Mouse (Mus musculus): ENCODE measurements at regions not wholly inside any gene's neighbourhood (a gene's known extent, or its start where the extent isn't known, plus 50 kb on each side); places are given as distances from the start of the nearest gene placed in this dataset.

DNA sequence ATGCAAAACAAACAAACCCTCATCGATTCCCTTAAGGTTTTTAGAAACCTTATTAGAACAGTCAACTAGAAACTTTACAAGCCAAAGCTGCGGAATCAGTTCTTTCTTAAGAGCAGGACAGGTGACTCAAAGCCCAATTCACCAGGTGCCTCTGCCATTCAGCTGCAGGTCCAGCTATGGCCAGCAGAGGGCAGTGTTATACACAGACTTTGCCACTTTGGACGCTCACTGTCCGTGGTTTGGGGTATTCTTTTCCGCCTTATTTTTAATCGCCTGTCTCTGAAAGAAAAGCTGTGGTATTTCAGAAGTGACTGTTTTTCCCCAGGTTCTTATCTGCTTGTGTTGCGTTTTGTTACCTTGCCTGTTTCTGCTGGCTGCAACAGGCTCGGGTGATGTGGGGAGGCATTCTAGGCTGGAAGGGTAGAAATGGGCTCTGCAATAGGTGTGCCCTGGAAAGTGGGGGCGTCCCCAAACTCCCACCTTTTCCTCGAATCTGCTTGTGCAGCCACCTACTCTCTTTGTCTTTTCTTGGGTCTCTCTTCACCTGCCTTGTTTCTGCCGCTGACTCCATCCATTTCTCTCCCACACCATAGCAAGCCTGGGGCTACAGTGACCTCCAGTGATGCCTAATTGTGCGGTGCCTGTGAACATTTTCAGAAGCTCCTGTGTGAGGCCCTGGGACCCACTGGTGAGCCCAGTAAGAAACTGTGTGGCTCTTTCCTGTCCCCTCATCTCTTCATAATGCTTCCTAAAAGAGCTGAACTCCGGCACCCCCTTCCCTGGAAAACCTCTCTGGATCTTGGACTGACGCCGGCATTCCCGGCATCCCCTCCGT is 142.4 kb downstream of the Mtx3 start:
- DNase-seq, result peak; percentile 48 to 66

GRCm38 (mm10) chr13:92987691-92988090 is 143.1 kb downstream of the Mtx3 start:
- no peak for DNase-seq

DNA sequence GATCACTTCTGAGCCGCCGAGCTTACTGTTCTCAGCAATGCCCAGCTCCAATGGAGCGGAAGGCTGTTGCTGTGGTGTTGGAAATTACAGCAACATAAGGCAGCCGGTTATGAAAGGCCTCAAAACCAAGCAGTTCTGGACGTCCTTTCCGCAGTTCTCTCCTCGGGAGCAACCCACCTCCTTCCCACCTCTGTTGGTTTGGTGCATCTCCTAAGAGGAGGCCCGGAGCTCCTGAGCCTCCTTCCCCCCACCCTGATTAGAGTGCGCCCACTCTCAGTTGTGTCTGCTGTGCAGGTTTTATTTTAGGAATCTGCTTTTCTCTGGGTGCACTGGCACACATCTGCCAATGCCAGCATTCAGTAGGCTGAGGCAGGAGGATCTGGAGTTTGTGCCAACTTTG is 144.0 kb downstream of the Mtx3 start:
- DNase-seq, result no peak

GRCm38 (mm10) chr13:92990316-92991206 is 146.0 kb downstream of the Mtx3 start:
- DNase-seq, result no peak
